Comparison of ENCODE assay signal across 21 mouse cellular contexts in the genomic region with DNA sequence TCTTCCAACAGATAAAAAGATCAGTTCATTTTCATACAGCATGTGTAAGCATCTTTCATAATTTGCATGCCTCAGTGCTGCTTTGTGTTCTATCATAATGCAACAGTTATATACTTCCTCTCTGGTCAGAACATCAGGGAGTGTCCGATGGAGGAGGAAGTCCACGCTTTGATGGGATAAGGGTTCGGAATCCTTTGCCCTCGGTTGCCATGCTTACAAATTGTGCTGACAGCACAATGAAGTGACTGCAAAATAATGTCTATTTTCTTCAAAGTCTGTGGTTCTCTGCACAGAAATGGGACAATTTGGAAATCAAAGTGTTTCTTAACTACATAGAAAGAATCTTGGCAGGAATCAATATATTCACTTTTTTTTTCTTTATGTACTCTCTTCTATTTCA.
DNase-seq lines count a peak whose midpoint lies in the region; ATAC-seq and TF ChIP-seq lines count a peak whose summit lies in the region.
"Had no signal": no experiment of that assay in that cellular context is flagged by ENCODE, and none has a peak within 500 bp of the region (broad histone marks: within the 10 kb centered on the region; RNA-seq: fewer than 3 reads in every experiment).

No protein-coding gene starts in this region.

- no peaks in the 10 kb centered on the region for H3K36me3 ChIP-seq in lung, embryonic 14.5 days (ENCODE audit: insufficient read depth)
- H3K36me3 ChIP-seq in lung, embryonic 15.5 days: no peaks in the 10 kb centered on the region
- no peaks in the 10 kb centered on the region for H3K36me3 ChIP-seq in lung, postnatal 0 days (ENCODE audit: insufficient read depth, low read length)
- H3K36me3 ChIP-seq in lung, embryonic 16.5 days (ENCODE audit: control insufficient read depth, insufficient read depth, low read length): no peaks in the 10 kb centered on the region
- H3K36me3 ChIP-seq: G1E had no signal

- 36% methylated on average over 4 of the region's 4 CpGs for WGBS in lung, embryonic 14.5 days
- WGBS in lung, embryonic 15.5 days: 58% methylated on average over 4 of the region's 4 CpGs
- WGBS in lung, postnatal 0 days: 55% methylated on average over 4 of the region's 4 CpGs
- 37% methylated on average over 4 of the region's 4 CpGs for WGBS in lung, embryonic 16.5 days

- H3K4me1 ChIP-seq in lung, embryonic 14.5 days (ENCODE audit: insufficient read depth): no peaks in the 10 kb centered on the region
- H3K4me1 ChIP-seq in lung, embryonic 15.5 days: no peaks in the 10 kb centered on the region
- H3K4me1 ChIP-seq in lung, postnatal 0 days (ENCODE audit: insufficient read depth, low read depth, low read length): no peaks in the 10 kb centered on the region
- no peaks in the 10 kb centered on the region for H3K4me1 ChIP-seq in lung, embryonic 16.5 days (replicated peaks; ENCODE audit: control insufficient read depth, insufficient read depth, low read length)

- peak; percentile 53 for DNase-seq in lung, embryonic 14.5 days
- no peak for DNase-seq in lung, postnatal 25 days (ENCODE audit: low spot score)
- DNase-seq in lung, postnatal 0 days (ENCODE audit: low spot score): no peak
- DNase-seq in lung, postnatal 10 days: no peak
- DNase-seq: adrenal gland, adult 2 months; adrenal gland, adult 8-10 months; adrenal gland, postnatal 10 days; adrenal gland, postnatal 14 days; adrenal gland, postnatal 25 days; adrenal gland, postnatal 36 days; B cell, adult 2 months; cerebellum, adult 11 months; cerebellum, adult 11-12 months; cerebellum, adult 18-20 months had no signal

- ATAC-seq in lung, embryonic 14.5 days (ENCODE audit: insufficient read depth): no peak; the same call in 1 of the 2 replicates
- ATAC-seq in lung, embryonic 15.5 days (ENCODE audit: borderline replicate concordance, extremely low read depth, low FRiP score, low TSS enrichment): peak; percentile 31; the same call in 1 of the 2 replicates
- ATAC-seq in lung, postnatal 0 days: no peak
- peak; percentile 62; the same call in 1 of the 2 replicates for ATAC-seq in lung, embryonic 16.5 days (ENCODE audit: low read depth)
- ATAC-seq: activated CD4-positive, CD25-positive, alpha-beta regulatory T cell, adult 4 months; CD4-positive, CD25-positive, alpha-beta regulatory T cell, adult 4 months; Patski had no signal

- H3K9me3 ChIP-seq in lung, embryonic 14.5 days (ENCODE audit: low read depth, low read length): no peaks in the 10 kb centered on the region
- no peaks in the 10 kb centered on the region for H3K9me3 ChIP-seq in lung, embryonic 15.5 days
- H3K9me3 ChIP-seq in lung, postnatal 0 days (ENCODE audit: low read length): no peaks in the 10 kb centered on the region
- no peaks in the 10 kb centered on the region for H3K9me3 ChIP-seq in lung, embryonic 16.5 days (ENCODE audit: control insufficient read depth, low read length)

- no peak for TF ChIP-seq EP300 in lung, postnatal 0 days (IDR thresholded peaks at IDR 0.05)

- H3K4me2 ChIP-seq in lung, embryonic 14.5 days: no peak overlapping the region
- no peak overlapping the region for H3K4me2 ChIP-seq in lung, embryonic 15.5 days
- no peak overlapping the region for H3K4me2 ChIP-seq in lung, postnatal 0 days (replicated peaks; ENCODE audit: low read depth, low read length)
- no peak overlapping the region for H3K4me2 ChIP-seq in lung, embryonic 16.5 days (ENCODE audit: low read depth, low read length)

- H3K9ac ChIP-seq in lung, embryonic 14.5 days: no peak overlapping the region
- H3K9ac ChIP-seq in lung, embryonic 15.5 days: no peak overlapping the region
- H3K9ac ChIP-seq in lung, postnatal 0 days (replicated peaks; ENCODE audit: low read depth): no peak overlapping the region
- no peak overlapping the region for H3K9ac ChIP-seq in lung, embryonic 16.5 days (ENCODE audit: low read length)

- H3K27me3 ChIP-seq in lung, embryonic 14.5 days (ENCODE audit: insufficient read depth, low read length): no peaks in the 10 kb centered on the region
- H3K27me3 ChIP-seq in lung, embryonic 15.5 days: no peaks in the 10 kb centered on the region
- no peaks in the 10 kb centered on the region for H3K27me3 ChIP-seq in lung, postnatal 0 days (replicated peaks; ENCODE audit: insufficient read depth, low read length)
- no peaks in the 10 kb centered on the region for H3K27me3 ChIP-seq in lung, embryonic 16.5 days (ENCODE audit: control insufficient read depth, insufficient read depth, low read depth, low read length)
- H3K27me3 ChIP-seq: CH12.LX, Patski had no signal

- H3K4me3 ChIP-seq in lung, embryonic 14.5 days (ENCODE audit: low read depth, low read length): no peak overlapping the region
- no peak overlapping the region for H3K4me3 ChIP-seq in lung, embryonic 15.5 days
- H3K4me3 ChIP-seq in lung, postnatal 0 days (ENCODE audit: low read depth, low read length): no peak overlapping the region
- H3K4me3 ChIP-seq in lung, embryonic 16.5 days (ENCODE audit: low read length): no peak overlapping the region

- TF ChIP-seq CTCF in lung, embryonic 14.5 days (IDR thresholded peaks at IDR 0.05; ENCODE audit: low read depth): no peak
- no peak for TF ChIP-seq CTCF in lung, postnatal 0 days (IDR thresholded peaks at IDR 0.05)

- no peak overlapping the region for H3K27ac ChIP-seq in lung, embryonic 14.5 days (ENCODE audit: low read depth)
- no peak overlapping the region for H3K27ac ChIP-seq in lung, embryonic 15.5 days
- no peak overlapping the region for H3K27ac ChIP-seq in lung, postnatal 0 days (ENCODE audit: low read length)
- H3K27ac ChIP-seq in lung, embryonic 16.5 days (ENCODE audit: low read length): no peak overlapping the region

Comparison
In these comparisons a context has a peak if more than half of its experiments do, and no peak if none do; other contexts are left out.
1. ATAC-seq: peak in lung, embryonic 15.5 days (single experiment) and lung, embryonic 16.5 days (single experiment); none in lung, embryonic 14.5 days (single experiment) and lung, postnatal 0 days (single experiment).